Mouse (Mus musculus) ES-Bruce4 (cell line): ENCODE measurements around the gene Cipc.

Experiments used
- CTCF ChIP-seq: IDR thresholded peaks from one replicate; pipeline ENCODE4 v1.8.1; 2011; ENCODE audit warnings: low read depth, low read length
- EP300 ChIP-seq: IDR thresholded peaks from 2 replicates; pipeline ENCODE4 v1.6.1; 2011; ENCODE audit warnings: low read depth, low read length; ENCODE audit not compliant: insufficient read depth

DNA sequence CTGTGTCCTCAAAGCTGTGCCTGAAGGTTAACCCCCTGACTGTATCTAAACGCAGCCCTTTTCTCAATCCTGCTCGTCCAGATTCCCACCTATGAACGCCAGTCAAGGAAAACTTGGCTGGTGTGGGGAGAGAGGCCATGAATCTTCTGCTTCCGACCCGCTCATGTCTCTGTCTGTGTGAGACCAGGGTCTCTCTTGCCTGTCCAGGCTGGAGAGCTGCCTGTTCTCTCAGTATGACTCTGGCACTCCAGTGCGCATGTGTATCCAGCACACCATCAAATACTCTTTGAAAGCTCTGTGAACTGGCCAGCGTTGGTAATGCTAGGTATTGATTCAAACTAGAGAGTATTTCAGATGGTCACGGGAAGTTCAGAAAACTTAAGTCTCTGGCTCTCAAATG, 3.4 kb upstream of the Cipc start:
- TF ChIP-seq CTCF (no peak), EP300 (no peak)
